Mouse (Mus musculus): Measurements from ENCODE around the gene Lamb3. TPM values are rescaled to one million over a fixed set of nuclear protein-coding genes. Genes with fewer than 3 reads are reported as not detected.
A peak's percentile ranks its signal among the peaks of the same experiment; 100 is the strongest.

Lamb3 gene
- polyA plus RNA-seq, 1 experiment from 2014 or later, result 34.9 TPM

- Histone ChIP-seq H3K4me1 (replicated peaks; ENCODE audit: control insufficient read depth, insufficient read depth) (0 out of 2 replicates have a peak, but pooled peaks cover 3% of the 10 kb centered on the region), H3K27ac (replicated peaks) (peak within 1 kb of the TSS; percentile 89), H3K27me3 (ENCODE audit: control insufficient read depth, insufficient read depth, low read length) (no peaks in the 10 kb centered on the region), H3K9me3 (ENCODE audit: control insufficient read depth, low read length) (no peaks in the 10 kb centered on the region), H3K4me2 (replicated peaks; ENCODE audit: low read depth) (peak within 1 kb of the TSS; percentile 64), H3K9ac (ENCODE audit: low read length) (peak within 1 kb of the TSS; percentile 60), H3K36me3 (ENCODE audit: control insufficient read depth, insufficient read depth, low read length) (no peaks in the 10 kb centered on the region), H3K4me3 (ENCODE audit: low read depth, low read length) (peak within 1 kb of the TSS; percentile 46)
- peak; percentile 87 for ATAC-seq (ENCODE audit: low FRiP score, low TSS enrichment)
- peak; percentile 67 for DNase-seq (ENCODE audit: low spot score)
- peak; percentile 77 for TF ChIP-seq CTCF (IDR thresholded peaks at IDR 0.05; ENCODE audit: low read depth)
- TF ChIP-seq EP300 (optimal IDR thresholded peaks at IDR 0.05), result no peak
- 3% methylated on average over 20 of the region's 23 CpGs for WGBS
These were observed 65.6 kb downstream of the Lamb3 start, which contains the start of gene G0s2 for GRCm38 (mm10) chr1:193272916-193273601. Gene G0s2 (minus strand): TSS chr1:193273217.

GRCm38 (mm10) chr1:193274407-193275071, 67.0 kb downstream of the Lamb3 start:
- TF ChIP-seq EP300 (optimal IDR thresholded peaks at IDR 0.05), result no peak
- TF ChIP-seq CTCF (IDR thresholded peaks at IDR 0.05; ENCODE audit: low read depth), result no peak
- no peak overlapping the region for H3K4me2 ChIP-seq (replicated peaks; ENCODE audit: low read depth)
- H3K4me1 ChIP-seq (replicated peaks; ENCODE audit: control insufficient read depth, insufficient read depth), result 0 out of 2 replicates have a peak, but pooled peaks cover 3% of the 10 kb centered on the region
- no peak overlapping the region for H3K9ac ChIP-seq (ENCODE audit: low read length)
- H3K27ac ChIP-seq (replicated peaks), result no peak overlapping the region
- no peaks in the 10 kb centered on the region for H3K27me3 ChIP-seq (ENCODE audit: control insufficient read depth, insufficient read depth, low read length)
- DNase-seq (ENCODE audit: low spot score) (peak; percentile 26), ATAC-seq (ENCODE audit: low FRiP score, low TSS enrichment) (no peak)
- no peaks in the 10 kb centered on the region for H3K36me3 ChIP-seq (ENCODE audit: control insufficient read depth, insufficient read depth, low read length)
- H3K9me3 ChIP-seq (ENCODE audit: control insufficient read depth, low read length), result no peaks in the 10 kb centered on the region
- no peak overlapping the region for H3K4me3 ChIP-seq (ENCODE audit: low read depth, low read length)
- WGBS, result 72% methylated on average over 8 of the region's 8 CpGs

DNA sequence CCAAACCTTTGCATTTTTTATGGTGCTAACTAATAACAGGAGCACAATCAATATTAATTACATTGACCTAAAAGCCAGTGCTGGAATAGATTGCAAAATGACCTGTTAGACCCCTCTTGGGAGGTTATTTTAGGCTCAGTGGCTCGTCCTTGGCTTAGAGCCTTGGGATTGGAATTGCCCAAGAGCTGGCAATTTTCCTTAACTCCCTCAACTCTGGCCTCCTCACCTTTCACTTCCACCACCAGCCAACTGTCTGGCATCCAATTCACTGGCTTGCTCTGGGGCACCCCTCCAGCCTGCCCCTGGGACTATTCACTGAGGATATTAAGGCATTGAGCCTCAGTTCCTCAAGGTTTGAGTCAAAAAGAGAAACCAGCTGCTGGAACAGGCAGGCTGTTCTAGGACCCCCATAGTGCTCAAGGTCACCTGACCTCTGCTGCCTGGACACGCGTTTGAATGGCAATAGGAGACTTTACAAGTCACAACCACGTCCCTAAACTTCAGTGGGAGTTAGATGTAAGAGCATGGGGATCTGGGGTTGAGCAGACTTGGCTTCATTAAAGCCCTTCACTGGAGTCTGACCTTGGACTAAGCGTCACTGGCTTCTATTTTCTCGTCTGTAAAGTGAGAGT, 71.0 kb downstream of the Lamb3 start:
- Histone ChIP-seq H3K36me3 (ENCODE audit: control insufficient read depth, insufficient read depth, low read length) (no peaks in the 10 kb centered on the region), H3K9ac (ENCODE audit: low read length) (no peak overlapping the region), H3K4me1 (replicated peaks; ENCODE audit: control insufficient read depth, insufficient read depth) (no peaks in the 10 kb centered on the region), H3K4me2 (replicated peaks; ENCODE audit: low read depth) (no peak overlapping the region), H3K9me3 (ENCODE audit: control insufficient read depth, low read length) (no peaks in the 10 kb centered on the region), H3K27ac (replicated peaks) (no peak overlapping the region), H3K27me3 (ENCODE audit: control insufficient read depth, insufficient read depth, low read length) (no peaks in the 10 kb centered on the region), H3K4me3 (ENCODE audit: low read depth, low read length) (no peak overlapping the region)
- TF ChIP-seq EP300 (optimal IDR thresholded peaks at IDR 0.05) (no peak), CTCF (IDR thresholded peaks at IDR 0.05; ENCODE audit: low read depth) (no peak)
- DNase-seq (ENCODE audit: low spot score) (no peak), ATAC-seq (ENCODE audit: low FRiP score, low TSS enrichment) (no peak)
- WGBS, result 67% methylated on average over 6 of the region's 6 CpGs

GRCm38 (mm10) chr1:193279492-193279891, 72.0 kb downstream of the Lamb3 start:
- TF ChIP-seq CTCF (IDR thresholded peaks at IDR 0.05; ENCODE audit: low read depth) (no peak), EP300 (optimal IDR thresholded peaks at IDR 0.05) (no peak)
- WGBS, result 78% methylated on average over 4 of the region's 4 CpGs
- ATAC-seq (ENCODE audit: low FRiP score, low TSS enrichment) (no peak), DNase-seq (ENCODE audit: low spot score) (no peak)
- Histone ChIP-seq H3K27ac (replicated peaks) (no peak overlapping the region), H3K9ac (ENCODE audit: low read length) (no peak overlapping the region), H3K4me1 (replicated peaks; ENCODE audit: control insufficient read depth, insufficient read depth) (no peaks in the 10 kb centered on the region), H3K36me3 (ENCODE audit: control insufficient read depth, insufficient read depth, low read length) (no peaks in the 10 kb centered on the region), H3K4me2 (replicated peaks; ENCODE audit: low read depth) (no peak overlapping the region), H3K9me3 (ENCODE audit: control insufficient read depth, low read length) (no peaks in the 10 kb centered on the region), H3K27me3 (ENCODE audit: control insufficient read depth, insufficient read depth, low read length) (no peaks in the 10 kb centered on the region), H3K4me3 (ENCODE audit: low read depth, low read length) (no peak overlapping the region)

GRCm38 (mm10) chr1:193281344-193281743, 73.8 kb downstream of the Lamb3 start:
- Histone ChIP-seq H3K4me1 (replicated peaks; ENCODE audit: control insufficient read depth, insufficient read depth) (no peaks in the 10 kb centered on the region), H3K4me3 (ENCODE audit: low read depth, low read length) (no peak overlapping the region), H3K27me3 (ENCODE audit: control insufficient read depth, insufficient read depth, low read length) (no peaks in the 10 kb centered on the region), H3K27ac (replicated peaks) (no peak overlapping the region), H3K36me3 (ENCODE audit: control insufficient read depth, insufficient read depth, low read length) (no peaks in the 10 kb centered on the region), H3K9ac (ENCODE audit: low read length) (no peak overlapping the region), H3K4me2 (replicated peaks; ENCODE audit: low read depth) (no peak overlapping the region), H3K9me3 (ENCODE audit: control insufficient read depth, low read length) (no peaks in the 10 kb centered on the region)
- 74% methylated on average over 2 of the region's 2 CpGs for WGBS
- ATAC-seq (ENCODE audit: low FRiP score, low TSS enrichment), result no peak
- TF ChIP-seq CTCF (IDR thresholded peaks at IDR 0.05; ENCODE audit: low read depth) (no peak), EP300 (optimal IDR thresholded peaks at IDR 0.05) (no peak)
- no peak for DNase-seq (ENCODE audit: low spot score)
